Mouse (Mus musculus): ENCODE data around the gene Kidins220. TPM values are rescaled to one million over a fixed set of nuclear protein-coding genes. Genes with fewer than 3 reads are reported as not detected.

The Kidins220 gene
- polyA plus RNA-seq, 1 experiment from 2014 or later = 23.7 TPM

DNA sequence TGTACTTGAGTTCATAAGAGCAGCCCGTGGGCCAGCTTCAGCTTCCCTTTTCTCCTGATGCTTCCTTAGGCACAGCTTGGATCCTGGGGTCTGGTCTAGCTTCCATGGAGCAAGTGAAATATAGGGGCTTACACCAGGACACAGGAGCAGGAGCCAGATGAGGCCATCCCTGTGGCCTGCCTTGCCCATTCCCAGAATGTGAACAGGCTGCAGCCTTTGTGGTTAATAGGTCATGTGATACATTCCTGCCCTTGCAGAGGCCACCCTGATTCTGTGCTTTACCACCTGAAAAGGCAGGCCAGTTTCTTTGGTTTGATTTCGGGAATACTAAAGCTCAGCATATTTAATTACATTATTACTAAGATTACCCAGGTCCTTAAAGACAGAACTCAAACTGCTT lies 69.3 kb downstream of the Kidins220 start:
- DNase-seq (ENCODE audit: low spot score) (no peak), ATAC-seq (replicated peaks; ENCODE audit: low FRiP score) (no peak)
- H3K9ac ChIP-seq (ENCODE audit: low read depth, low read length) = no peak overlapping the region
- 91% methylated on average over 2 of the region's 2 CpGs for WGBS
- no peak overlapping the region for H3K4me2 ChIP-seq
- no peak overlapping the region for H3K27ac ChIP-seq (ENCODE audit: low read depth, low read length)
- H3K4me1 ChIP-seq (replicated peaks; ENCODE audit: control insufficient read depth, insufficient read depth, low read length) = no peaks in the 10 kb centered on the region
- 0 out of 2 replicates have a peak, but pooled peaks cover 2% of the 10 kb centered on the region for H3K36me3 ChIP-seq (ENCODE audit: control insufficient read depth, insufficient read depth, low read length)
- no peaks in the 10 kb centered on the region for H3K9me3 ChIP-seq (ENCODE audit: control insufficient read depth, low read length)
- no peaks in the 10 kb centered on the region for H3K27me3 ChIP-seq (replicated peaks; ENCODE audit: control insufficient read depth, insufficient read depth, low read length)
- H3K4me3 ChIP-seq (ENCODE audit: low read depth, low read length) = no peak overlapping the region

DNA sequence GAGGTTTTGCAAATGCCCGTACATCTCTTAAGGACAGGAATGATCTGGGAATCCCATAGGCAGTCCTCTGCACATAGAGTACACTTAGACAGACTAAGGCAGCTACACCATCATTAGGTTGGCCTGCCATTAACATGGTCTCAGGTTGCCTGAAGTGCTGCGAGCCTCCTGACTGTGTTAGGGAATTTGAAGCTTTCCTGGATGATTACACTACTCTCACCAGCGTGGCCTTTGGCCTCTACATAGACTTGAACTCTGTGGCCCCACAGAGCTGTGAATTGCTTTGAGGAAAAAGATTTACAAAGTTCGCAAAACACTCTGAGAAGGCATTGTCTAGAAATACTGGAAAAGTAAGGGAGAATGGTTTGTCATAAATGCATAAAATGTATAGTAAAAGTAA lies 69.9 kb downstream of the Kidins220 start:
- H3K9me3 ChIP-seq (ENCODE audit: control insufficient read depth, low read length) = no peaks in the 10 kb centered on the region
- no peaks in the 10 kb centered on the region for H3K4me1 ChIP-seq (replicated peaks; ENCODE audit: control insufficient read depth, insufficient read depth, low read length)
- no peaks in the 10 kb centered on the region for H3K27me3 ChIP-seq (replicated peaks; ENCODE audit: control insufficient read depth, insufficient read depth, low read length)
- DNase-seq (ENCODE audit: low spot score) = no peak
- no peak overlapping the region for H3K4me3 ChIP-seq (ENCODE audit: low read depth, low read length)
- ATAC-seq (replicated peaks; ENCODE audit: low FRiP score) = no peak
- H3K36me3 ChIP-seq (ENCODE audit: control insufficient read depth, insufficient read depth, low read length) = 0 out of 2 replicates have a peak, but pooled peaks cover 2% of the 10 kb centered on the region
- 84% methylated on average over 4 of the region's 4 CpGs for WGBS
- H3K4me2 ChIP-seq = no peak overlapping the region
- no peak overlapping the region for H3K9ac ChIP-seq (ENCODE audit: low read depth, low read length)
- H3K27ac ChIP-seq (ENCODE audit: low read depth, low read length) = no peak overlapping the region

- no peak for DNase-seq (ENCODE audit: low spot score)
- Histone ChIP-seq H3K4me3 (ENCODE audit: low read depth, low read length) (no peak overlapping the region), H3K4me1 (replicated peaks; ENCODE audit: control insufficient read depth, insufficient read depth, low read length) (no peaks in the 10 kb centered on the region), H3K27ac (ENCODE audit: low read depth, low read length) (no peak overlapping the region), H3K36me3 (ENCODE audit: control insufficient read depth, insufficient read depth, low read length) (peaks cover 15% of the 10 kb centered on the region), H3K9ac (ENCODE audit: low read depth, low read length) (no peak overlapping the region), H3K27me3 (replicated peaks; ENCODE audit: control insufficient read depth, insufficient read depth, low read length) (no peaks in the 10 kb centered on the region), H3K4me2 (no peak overlapping the region), H3K9me3 (ENCODE audit: control insufficient read depth, low read length) (no peaks in the 10 kb centered on the region)
- ATAC-seq (replicated peaks; ENCODE audit: low FRiP score) = no peak
- 76% methylated on average over 5 of the region's 5 CpGs for WGBS
Observed at GRCm38 (mm10) chr12:25049253-25049652, 74.5 kb downstream of the Kidins220 start.

- 70% methylated on average over 7 of the region's 7 CpGs for WGBS
- H3K36me3 ChIP-seq (ENCODE audit: control insufficient read depth, insufficient read depth, low read length) = peaks cover 21% of the 10 kb centered on the region
- no peak for ATAC-seq (replicated peaks; ENCODE audit: low FRiP score)
Observed at GRCm38 (mm10) chr12:25054511-25054910, 79.8 kb downstream of the Kidins220 start.

GRCm38 (mm10) chr12:25054963-25055362 lies 80.2 kb downstream of the Kidins220 start:
- H3K9ac ChIP-seq (ENCODE audit: low read depth, low read length) = no peak overlapping the region
- peaks cover 21% of the 10 kb centered on the region for H3K36me3 ChIP-seq (ENCODE audit: control insufficient read depth, insufficient read depth, low read length)
- no peak overlapping the region for H3K4me2 ChIP-seq
- H3K27me3 ChIP-seq (replicated peaks; ENCODE audit: control insufficient read depth, insufficient read depth, low read length) = no peaks in the 10 kb centered on the region
- no peak overlapping the region for H3K4me3 ChIP-seq (ENCODE audit: low read depth, low read length)
- ATAC-seq (replicated peaks; ENCODE audit: low FRiP score) (no peak), DNase-seq (ENCODE audit: low spot score) (no peak)
- 71% methylated on average over 4 of the region's 4 CpGs for WGBS
- no peaks in the 10 kb centered on the region for H3K4me1 ChIP-seq (replicated peaks; ENCODE audit: control insufficient read depth, insufficient read depth, low read length)
- no peaks in the 10 kb centered on the region for H3K9me3 ChIP-seq (ENCODE audit: control insufficient read depth, low read length)
- no peak overlapping the region for H3K27ac ChIP-seq (ENCODE audit: low read depth, low read length)

More at GRCm38 (mm10) chr12:25054511-25054910, 79.8 kb downstream of the Kidins220 start:
- Histone ChIP-seq H3K4me3 (ENCODE audit: low read depth, low read length) (no peak overlapping the region), H3K27ac (ENCODE audit: low read depth, low read length) (no peak overlapping the region), H3K9me3 (ENCODE audit: control insufficient read depth, low read length) (no peaks in the 10 kb centered on the region), H3K4me1 (replicated peaks; ENCODE audit: control insufficient read depth, insufficient read depth, low read length) (no peaks in the 10 kb centered on the region), H3K4me2 (no peak overlapping the region), H3K27me3 (replicated peaks; ENCODE audit: control insufficient read depth, insufficient read depth, low read length) (no peaks in the 10 kb centered on the region), H3K9ac (ENCODE audit: low read depth, low read length) (no peak overlapping the region)
- no peak for DNase-seq (ENCODE audit: low spot score)

DNA sequence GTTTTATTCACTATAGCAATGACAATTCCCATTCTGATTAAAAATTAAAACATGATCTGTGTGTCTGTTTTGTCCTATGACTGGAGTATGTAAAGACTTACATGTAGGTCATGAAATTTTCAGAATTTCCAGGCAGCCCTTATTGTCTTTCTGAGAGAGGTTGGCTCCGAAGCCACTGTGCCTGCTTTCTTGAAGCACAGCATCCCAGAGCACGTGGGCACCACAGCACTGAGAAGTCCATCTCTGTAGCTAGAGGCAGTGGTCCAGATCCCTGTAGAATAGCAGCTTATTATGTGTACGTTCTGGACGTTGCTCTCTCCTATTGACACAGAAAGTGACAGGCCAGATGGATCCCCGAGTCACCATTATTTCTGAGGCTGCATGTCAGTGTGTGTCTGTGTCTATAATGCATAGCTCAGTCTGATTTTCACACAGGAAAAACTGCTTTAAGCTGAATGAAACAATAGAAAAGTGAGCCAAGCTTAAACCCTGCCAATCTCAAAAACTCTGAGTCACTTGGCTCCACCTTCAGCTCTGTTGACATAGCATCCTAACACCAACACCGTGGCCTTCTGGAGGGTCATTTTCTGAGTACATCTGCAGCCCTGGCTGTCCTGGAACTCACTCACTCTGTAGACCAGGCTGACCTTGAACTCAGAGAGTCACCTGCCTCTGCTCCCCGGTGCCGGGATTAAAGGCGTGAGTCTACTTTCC lies 84.9 kb downstream of the Kidins220 start:
- ATAC-seq (replicated peaks; ENCODE audit: low FRiP score) (no peak), DNase-seq (ENCODE audit: low spot score) (no peak)
- 83% methylated on average over 9 of the region's 9 CpGs for WGBS
- Histone ChIP-seq H3K9me3 (ENCODE audit: control insufficient read depth, low read length) (no peaks in the 10 kb centered on the region), H3K4me1 (replicated peaks; ENCODE audit: control insufficient read depth, insufficient read depth, low read length) (no peaks in the 10 kb centered on the region), H3K27me3 (replicated peaks; ENCODE audit: control insufficient read depth, insufficient read depth, low read length) (no peaks in the 10 kb centered on the region), H3K4me2 (no peak overlapping the region), H3K27ac (ENCODE audit: low read depth, low read length) (no peak overlapping the region), H3K4me3 (ENCODE audit: low read depth, low read length) (no peak overlapping the region), H3K9ac (ENCODE audit: low read depth, low read length) (no peak overlapping the region), H3K36me3 (ENCODE audit: control insufficient read depth, insufficient read depth, low read length) (peaks cover 6% of the 10 kb centered on the region)

GRCm38 (mm10) chr12:25060901-25061300 lies 86.2 kb downstream of the Kidins220 start:
- ATAC-seq (replicated peaks; ENCODE audit: low FRiP score) (no peak), DNase-seq (ENCODE audit: low spot score) (no peak)
- no peak overlapping the region for H3K27ac ChIP-seq (ENCODE audit: low read depth, low read length)
- H3K36me3 ChIP-seq (ENCODE audit: control insufficient read depth, insufficient read depth, low read length) = peaks cover 6% of the 10 kb centered on the region
- no peaks in the 10 kb centered on the region for H3K27me3 ChIP-seq (replicated peaks; ENCODE audit: control insufficient read depth, insufficient read depth, low read length)
- 87% methylated on average over 7 of the region's 7 CpGs for WGBS
- no peaks in the 10 kb centered on the region for H3K4me1 ChIP-seq (replicated peaks; ENCODE audit: control insufficient read depth, insufficient read depth, low read length)
- H3K9ac ChIP-seq (ENCODE audit: low read depth, low read length) = no peak overlapping the region
- no peaks in the 10 kb centered on the region for H3K9me3 ChIP-seq (ENCODE audit: control insufficient read depth, low read length)
- no peak overlapping the region for H3K4me3 ChIP-seq (ENCODE audit: low read depth, low read length)
- H3K4me2 ChIP-seq = no peak overlapping the region

- WGBS = 85% methylated on average over 6 of the region's 6 CpGs
- Histone ChIP-seq H3K4me1 (replicated peaks; ENCODE audit: control insufficient read depth, insufficient read depth, low read length) (no peaks in the 10 kb centered on the region), H3K27me3 (replicated peaks; ENCODE audit: control insufficient read depth, insufficient read depth, low read length) (no peaks in the 10 kb centered on the region), H3K36me3 (ENCODE audit: control insufficient read depth, insufficient read depth, low read length) (peaks cover 6% of the 10 kb centered on the region), H3K4me3 (ENCODE audit: low read depth, low read length) (no peak overlapping the region), H3K9ac (ENCODE audit: low read depth, low read length) (no peak overlapping the region), H3K9me3 (ENCODE audit: control insufficient read depth, low read length) (no peaks in the 10 kb centered on the region), H3K27ac (ENCODE audit: low read depth, low read length) (no peak overlapping the region), H3K4me2 (no peak overlapping the region)
- DNase-seq (ENCODE audit: low spot score) (no peak), ATAC-seq (replicated peaks; ENCODE audit: low FRiP score) (no peak)
Observed at GRCm38 (mm10) chr12:25062264-25062663, 87.5 kb downstream of the Kidins220 start.

- H3K4me3 ChIP-seq (ENCODE audit: low read depth, low read length) = no peak overlapping the region
- ATAC-seq (replicated peaks; ENCODE audit: low FRiP score) = no peak
- H3K4me1 ChIP-seq (replicated peaks; ENCODE audit: control insufficient read depth, insufficient read depth, low read length) = no peaks in the 10 kb centered on the region
- H3K4me2 ChIP-seq = no peak overlapping the region
- WGBS = 76% methylated on average over 4 of the region's 4 CpGs
- no peaks in the 10 kb centered on the region for H3K9me3 ChIP-seq (ENCODE audit: control insufficient read depth, low read length)
- no peak for DNase-seq (ENCODE audit: low spot score)
- no peaks in the 10 kb centered on the region for H3K27me3 ChIP-seq (replicated peaks; ENCODE audit: control insufficient read depth, insufficient read depth, low read length)
- H3K9ac ChIP-seq (ENCODE audit: low read depth, low read length) = no peak overlapping the region
- H3K36me3 ChIP-seq (ENCODE audit: control insufficient read depth, insufficient read depth, low read length) = no peaks in the 10 kb centered on the region
- H3K27ac ChIP-seq (ENCODE audit: low read depth, low read length) = no peak overlapping the region
Observed at GRCm38 (mm10) chr12:25073374-25073773, 98.6 kb downstream of the Kidins220 start.

Data from liver, embryonic 11.5 days (tissue).